Mouse (Mus musculus): Measurements from ENCODE around the gene Tmem45b.

- no peak for TF ChIP-seq POLR2A (IDR thresholded peaks at IDR 0.05; ENCODE audit: borderline replicate concordance, low read depth, low read length)
- TF ChIP-seq CTCF (IDR thresholded peaks at IDR 0.05; ENCODE audit: low read depth, low read length), result no peak
Observed at GRCm38 (mm10) chr9:31432336-31432975, 31.8 kb downstream of the Tmem45b start.

All from bone marrow macrophage, adult 2 months (primary cell).